Mouse (Mus musculus): ENCODE data around the gene Kat2b. TPM values are rescaled to one million over a fixed set of nuclear protein-coding genes. Genes with fewer than 3 reads are reported as not detected.

Gene Kat2b
- polyA plus RNA-seq, 1 experiment from 2014 or later = 9.6 TPM

DNA sequence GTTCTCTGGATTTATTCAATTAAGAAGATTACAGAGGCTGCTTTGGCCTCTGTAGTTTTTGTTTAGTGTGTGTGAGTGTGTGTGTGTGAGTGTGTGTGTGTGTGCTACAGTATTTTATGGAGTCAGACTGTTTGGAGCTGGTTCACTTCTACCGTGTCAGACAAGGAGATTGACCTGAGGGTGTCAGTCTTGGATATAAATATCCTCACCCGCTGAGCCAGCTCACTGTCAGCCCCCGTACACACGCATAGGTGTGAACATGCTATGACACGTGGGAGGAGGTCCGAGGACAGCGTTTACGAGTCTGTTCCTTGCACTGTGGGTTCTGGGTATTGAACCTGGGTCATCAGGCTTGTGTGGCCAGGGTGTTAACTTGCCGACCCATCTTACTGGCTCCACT lies 57.1 kb downstream of the Kat2b start:
- Histone ChIP-seq H3K4me3 (ENCODE audit: low read depth, low read length) (no peak overlapping the region), H3K27me3 (ENCODE audit: control insufficient read depth, insufficient read depth, low read length) (no peaks in the 10 kb centered on the region), H3K36me3 (ENCODE audit: control insufficient read depth, insufficient read depth, low read length) (no peaks in the 10 kb centered on the region), H3K4me1 (replicated peaks; ENCODE audit: control insufficient read depth, insufficient read depth, low read length) (no peaks in the 10 kb centered on the region), H3K27ac (ENCODE audit: low read depth, low read length) (no peak overlapping the region), H3K9ac (ENCODE audit: low read depth, low read length) (no peak overlapping the region), H3K4me2 (replicated peaks; ENCODE audit: low read depth, low read length) (no peak overlapping the region), H3K9me3 (ENCODE audit: control insufficient read depth, low read length) (no peaks in the 10 kb centered on the region)
- DNase-seq (ENCODE audit: low spot score) = no peak
- 92% methylated on average over 9 of the region's 9 CpGs for WGBS
- ATAC-seq (ENCODE audit: low FRiP score) = no peak

- H3K36me3 ChIP-seq (ENCODE audit: control insufficient read depth, insufficient read depth, low read length) = no peaks in the 10 kb centered on the region
- no peaks in the 10 kb centered on the region for H3K9me3 ChIP-seq (ENCODE audit: control insufficient read depth, low read length)
- no peak overlapping the region for H3K4me3 ChIP-seq (ENCODE audit: low read depth, low read length)
- H3K27ac ChIP-seq (ENCODE audit: low read depth, low read length) = no peak overlapping the region
- DNase-seq (ENCODE audit: low spot score) (no peak), ATAC-seq (ENCODE audit: low FRiP score) (no peak)
- no peaks in the 10 kb centered on the region for H3K4me1 ChIP-seq (replicated peaks; ENCODE audit: control insufficient read depth, insufficient read depth, low read length)
- no peak overlapping the region for H3K4me2 ChIP-seq (replicated peaks; ENCODE audit: low read depth, low read length)
- H3K9ac ChIP-seq (ENCODE audit: low read depth, low read length) = no peak overlapping the region
- WGBS = 85% methylated on average over 3 of the region's 3 CpGs
- H3K27me3 ChIP-seq (ENCODE audit: control insufficient read depth, insufficient read depth, low read length) = no peaks in the 10 kb centered on the region
Measured at GRCm38 (mm10) chr17:53626160-53626559, 59.5 kb downstream of the Kat2b start.

- Histone ChIP-seq H3K27me3 (ENCODE audit: control insufficient read depth, insufficient read depth, low read length) (no peaks in the 10 kb centered on the region), H3K9me3 (ENCODE audit: control insufficient read depth, low read length) (no peaks in the 10 kb centered on the region), H3K27ac (ENCODE audit: low read depth, low read length) (no peak overlapping the region), H3K4me2 (replicated peaks; ENCODE audit: low read depth, low read length) (no peak overlapping the region), H3K4me3 (ENCODE audit: low read depth, low read length) (no peak overlapping the region), H3K9ac (ENCODE audit: low read depth, low read length) (no peak overlapping the region), H3K36me3 (ENCODE audit: control insufficient read depth, insufficient read depth, low read length) (no peaks in the 10 kb centered on the region), H3K4me1 (replicated peaks; ENCODE audit: control insufficient read depth, insufficient read depth, low read length) (no peaks in the 10 kb centered on the region)
- WGBS = 79% methylated on average over 4 of the region's 4 CpGs
- DNase-seq (ENCODE audit: low spot score) = no peak
- ATAC-seq (ENCODE audit: low FRiP score) = no peak
Measured at GRCm38 (mm10) chr17:53627497-53627896, 60.8 kb downstream of the Kat2b start.

DNA sequence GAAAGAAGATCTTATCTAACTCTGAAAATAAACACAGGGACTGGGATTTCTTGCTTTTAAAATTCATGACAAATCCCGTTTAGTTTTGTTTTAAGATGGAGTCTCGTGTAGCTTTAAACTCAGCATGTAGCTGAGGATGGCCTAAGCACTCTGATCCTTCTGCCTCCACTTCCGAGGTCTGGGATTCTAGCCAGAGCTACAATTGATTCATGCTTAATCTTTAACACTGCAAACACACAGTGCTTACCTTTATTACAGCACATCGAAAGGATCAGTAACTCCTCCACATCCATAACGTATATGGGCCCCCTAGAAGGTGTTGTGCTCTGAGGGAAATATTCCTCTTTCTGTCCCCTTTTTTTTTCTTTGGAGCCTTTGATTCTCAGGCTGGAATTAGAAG lies 61.5 kb downstream of the Kat2b start:
- Histone ChIP-seq H3K4me3 (ENCODE audit: low read depth, low read length) (no peak overlapping the region), H3K4me1 (replicated peaks; ENCODE audit: control insufficient read depth, insufficient read depth, low read length) (no peaks in the 10 kb centered on the region), H3K4me2 (replicated peaks; ENCODE audit: low read depth, low read length) (no peak overlapping the region), H3K36me3 (ENCODE audit: control insufficient read depth, insufficient read depth, low read length) (no peaks in the 10 kb centered on the region), H3K9ac (ENCODE audit: low read depth, low read length) (no peak overlapping the region), H3K27ac (ENCODE audit: low read depth, low read length) (no peak overlapping the region), H3K27me3 (ENCODE audit: control insufficient read depth, insufficient read depth, low read length) (no peaks in the 10 kb centered on the region), H3K9me3 (ENCODE audit: control insufficient read depth, low read length) (no peaks in the 10 kb centered on the region)
- DNase-seq (ENCODE audit: low spot score) (no peak), ATAC-seq (ENCODE audit: low FRiP score) (no peak)
- WGBS = 83% methylated on average over 5 of the region's 5 CpGs

DNA sequence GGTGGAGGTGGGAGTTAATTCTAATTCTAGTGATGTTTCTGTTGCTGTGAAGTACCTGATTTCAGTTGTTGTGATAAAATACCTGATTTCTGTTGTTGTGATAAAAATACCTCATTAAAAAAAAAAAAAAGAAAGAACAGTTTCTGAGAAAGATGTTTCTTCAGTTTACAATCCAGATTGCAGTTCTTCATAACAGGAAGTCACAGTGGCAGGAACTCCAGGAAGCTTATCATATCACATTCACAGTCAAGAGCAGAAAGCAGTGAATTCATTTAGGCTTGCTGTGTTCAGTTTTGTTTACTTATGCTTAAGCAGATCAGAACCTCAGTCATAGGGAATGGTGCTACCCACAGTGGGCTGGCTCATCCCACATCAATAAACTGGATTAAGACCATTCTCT lies 64.7 kb downstream of the Kat2b start:
- ATAC-seq (ENCODE audit: low FRiP score) = no peak
- no peaks in the 10 kb centered on the region for H3K27me3 ChIP-seq (ENCODE audit: control insufficient read depth, insufficient read depth, low read length)
- H3K9ac ChIP-seq (ENCODE audit: low read depth, low read length) = no peak overlapping the region

GRCm38 (mm10) chr17:53643360-53643759 lies 76.7 kb downstream of the Kat2b start:
- WGBS = 79% methylated on average over 4 of the region's 4 CpGs
- no peak for DNase-seq (ENCODE audit: low spot score)
- Histone ChIP-seq H3K4me2 (replicated peaks; ENCODE audit: low read depth, low read length) (no peak overlapping the region), H3K27me3 (ENCODE audit: control insufficient read depth, insufficient read depth, low read length) (no peaks in the 10 kb centered on the region), H3K9me3 (ENCODE audit: control insufficient read depth, low read length) (no peaks in the 10 kb centered on the region), H3K4me3 (ENCODE audit: low read depth, low read length) (no peak overlapping the region), H3K9ac (ENCODE audit: low read depth, low read length) (no peak overlapping the region), H3K27ac (ENCODE audit: low read depth, low read length) (no peak overlapping the region), H3K4me1 (replicated peaks; ENCODE audit: control insufficient read depth, insufficient read depth, low read length) (no peaks in the 10 kb centered on the region), H3K36me3 (ENCODE audit: control insufficient read depth, insufficient read depth, low read length) (no peaks in the 10 kb centered on the region)
- no peak for ATAC-seq (ENCODE audit: low FRiP score)

More for the DNA sequence above, 64.7 kb downstream of the Kat2b start:
- Histone ChIP-seq H3K36me3 (ENCODE audit: control insufficient read depth, insufficient read depth, low read length) (no peaks in the 10 kb centered on the region), H3K27ac (ENCODE audit: low read depth, low read length) (no peak overlapping the region), H3K4me2 (replicated peaks; ENCODE audit: low read depth, low read length) (no peak overlapping the region), H3K4me3 (ENCODE audit: low read depth, low read length) (no peak overlapping the region), H3K9me3 (ENCODE audit: control insufficient read depth, low read length) (no peaks in the 10 kb centered on the region), H3K4me1 (replicated peaks; ENCODE audit: control insufficient read depth, insufficient read depth, low read length) (no peaks in the 10 kb centered on the region)
- no peak for DNase-seq (ENCODE audit: low spot score)

- H3K9me3 ChIP-seq (ENCODE audit: control insufficient read depth, low read length) = 0 out of 2 replicates have a peak, but pooled peaks cover 2% of the 10 kb centered on the region
- no peak overlapping the region for H3K4me2 ChIP-seq (replicated peaks; ENCODE audit: low read depth, low read length)
- ATAC-seq (ENCODE audit: low FRiP score) = no peak
- no peak overlapping the region for H3K9ac ChIP-seq (ENCODE audit: low read depth, low read length)
- 89% methylated on average over 2 of the region's 2 CpGs for WGBS
- H3K4me3 ChIP-seq (ENCODE audit: low read depth, low read length) = no peak overlapping the region
- DNase-seq (ENCODE audit: low spot score) = no peak
- no peak overlapping the region for H3K27ac ChIP-seq (ENCODE audit: low read depth, low read length)
- no peaks in the 10 kb centered on the region for H3K27me3 ChIP-seq (ENCODE audit: control insufficient read depth, insufficient read depth, low read length)
- no peaks in the 10 kb centered on the region for H3K36me3 ChIP-seq (ENCODE audit: control insufficient read depth, insufficient read depth, low read length)
- H3K4me1 ChIP-seq (replicated peaks; ENCODE audit: control insufficient read depth, insufficient read depth, low read length) = no peaks in the 10 kb centered on the region
Measured at GRCm38 (mm10) chr17:53650251-53650661, 83.6 kb downstream of the Kat2b start.

DNA sequence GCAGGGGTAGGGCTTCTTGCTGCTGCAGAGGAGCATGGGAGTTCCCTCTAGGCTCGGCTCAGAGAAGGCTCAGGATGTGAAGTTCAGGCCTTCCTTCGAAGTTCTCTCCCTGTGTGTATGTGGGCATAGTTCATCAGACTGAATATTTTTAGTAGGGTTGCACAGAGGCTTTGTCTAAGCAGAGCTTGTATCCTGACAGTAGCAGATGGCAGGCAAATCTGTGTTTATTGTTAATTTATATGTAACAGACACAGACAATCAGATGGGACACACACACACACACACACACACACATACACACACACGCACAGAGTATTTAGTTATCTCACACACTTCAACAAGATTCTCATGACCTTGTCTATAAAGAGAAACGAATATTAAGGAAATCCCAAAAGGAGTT lies 87.9 kb downstream of the Kat2b start:
- H3K4me1 ChIP-seq (replicated peaks; ENCODE audit: control insufficient read depth, insufficient read depth, low read length) = no peaks in the 10 kb centered on the region
- H3K36me3 ChIP-seq (ENCODE audit: control insufficient read depth, insufficient read depth, low read length) = no peaks in the 10 kb centered on the region
- H3K9me3 ChIP-seq (ENCODE audit: control insufficient read depth, low read length) = no peaks in the 10 kb centered on the region
- H3K9ac ChIP-seq (ENCODE audit: low read depth, low read length) = no peak overlapping the region
- no peak for DNase-seq (ENCODE audit: low spot score)
- no peak overlapping the region for H3K4me3 ChIP-seq (ENCODE audit: low read depth, low read length)
- H3K4me2 ChIP-seq (replicated peaks; ENCODE audit: low read depth, low read length) = no peak overlapping the region
- 87% methylated on average over 4 of the region's 4 CpGs for WGBS
- ATAC-seq (ENCODE audit: low FRiP score) = no peak
- H3K27ac ChIP-seq (ENCODE audit: low read depth, low read length) = no peak overlapping the region
- H3K27me3 ChIP-seq (ENCODE audit: control insufficient read depth, insufficient read depth, low read length) = no peaks in the 10 kb centered on the region

DNA sequence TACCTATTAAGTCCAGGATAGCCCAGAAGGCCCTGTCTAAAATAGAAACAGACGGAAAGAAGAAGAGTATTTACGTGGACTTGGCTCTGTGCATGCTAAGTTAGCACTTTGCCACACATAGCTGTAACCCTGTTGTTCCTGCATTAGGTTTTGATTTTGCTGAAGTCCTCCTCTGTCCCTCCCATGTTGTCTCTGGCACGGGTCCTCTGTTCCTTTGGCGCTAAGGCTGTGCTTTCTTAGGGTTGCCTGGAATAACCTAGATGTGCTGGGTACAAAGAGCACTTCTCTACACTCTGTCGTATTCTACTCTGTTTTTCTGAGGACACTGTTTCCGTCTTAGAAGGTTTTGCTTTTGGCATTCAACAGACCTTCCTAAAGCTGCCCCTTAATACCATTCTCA lies 88.4 kb downstream of the Kat2b start:
- H3K27ac ChIP-seq (ENCODE audit: low read depth, low read length) = no peak overlapping the region
- no peak for DNase-seq (ENCODE audit: low spot score)
- no peaks in the 10 kb centered on the region for H3K4me1 ChIP-seq (replicated peaks; ENCODE audit: control insufficient read depth, insufficient read depth, low read length)
- no peaks in the 10 kb centered on the region for H3K9me3 ChIP-seq (ENCODE audit: control insufficient read depth, low read length)
- H3K9ac ChIP-seq (ENCODE audit: low read depth, low read length) = no peak overlapping the region
- no peak overlapping the region for H3K4me2 ChIP-seq (replicated peaks; ENCODE audit: low read depth, low read length)
- H3K4me3 ChIP-seq (ENCODE audit: low read depth, low read length) = no peak overlapping the region
- no peaks in the 10 kb centered on the region for H3K27me3 ChIP-seq (ENCODE audit: control insufficient read depth, insufficient read depth, low read length)
- ATAC-seq (ENCODE audit: low FRiP score) = no peak
- WGBS = 88% methylated on average over 6 of the region's 6 CpGs
- H3K36me3 ChIP-seq (ENCODE audit: control insufficient read depth, insufficient read depth, low read length) = no peaks in the 10 kb centered on the region
